Mouse (Mus musculus) lung, postnatal 0 days (tissue): ENCODE results near the gene Celf5. TPM values are rescaled to one million over a fixed set of nuclear protein-coding genes. Genes with fewer than 3 reads are reported as not detected.

ENCODE experiments used
- ATAC-seq: fragments of 200-750 bp; cut with Nextera tagmentation; 2 replicates; pipeline ENCODE4 v1.8.0; 2017; ENCODE audit warnings: moderate library complexity
- DNase-seq: peaks from one replicate; pipeline ENCODE4 v3.0.0-alpha.2; 2016; ENCODE audit warnings: low spot score
- H3K27ac ChIP-seq: fragments of 300-500 bp; sonication (generic); 2 replicates; pipeline ENCODE4 v1.5.1; 2014; ENCODE audit warnings: antibody characterized with exemption, mild to moderate bottlenecking, low read length, mixed read lengths
- H3K27me3 ChIP-seq: fragments of 300-500 bp; sonication (generic); replicated peaks from 2 replicates; pipeline ENCODE4 v1.6.1; 2014; ENCODE audit warnings: low read length, mixed read lengths; ENCODE audit not compliant: insufficient read depth
- H3K36me3 ChIP-seq: fragments of 300-500 bp; sonication (generic); 2 replicates; pipeline ENCODE4 v1.6.1; 2014; ENCODE audit warnings: low read length, mixed read lengths; ENCODE audit not compliant: insufficient read depth
- H3K4me1 ChIP-seq: fragments of 300-500 bp; sonication (generic); 2 replicates; pipeline ENCODE4 v1.6.1; 2014; ENCODE audit warnings: antibody characterized with exemption, low read depth, low read length, mixed read lengths; ENCODE audit not compliant: insufficient read depth
- H3K4me2 ChIP-seq: fragments of 300-500 bp; sonication (generic); replicated peaks from 2 replicates; pipeline ENCODE4 v1.6.1; 2014; ENCODE audit warnings: low read depth, mild to moderate bottlenecking, low read length, moderate library complexity, mixed read lengths
- H3K4me3 ChIP-seq: fragments of 300-500 bp; sonication (generic); 2 replicates; pipeline ENCODE4 v1.5.1; 2014; ENCODE audit warnings: low read depth, low read length
- H3K9ac ChIP-seq: fragments of 300-500 bp; sonication (generic); replicated peaks from 2 replicates; pipeline ENCODE4 v1.6.1; 2014; ENCODE audit warnings: low read depth, mild to moderate bottlenecking
- H3K9me3 ChIP-seq: fragments of 300-500 bp; sonication (generic); 2 replicates; pipeline ENCODE4 v1.6.1; 2016; ENCODE audit warnings: low read length, mixed read lengths
- CTCF ChIP-seq: IDR thresholded peaks from 2 replicates; pipeline ENCODE4 v1.5.1; 2016; ENCODE audit warnings: antibody characterized with exemption, mild to moderate bottlenecking
- EP300 ChIP-seq: IDR thresholded peaks from 2 replicates; pipeline ENCODE4 v1.6.1; 2016; ENCODE audit warnings: antibody characterized with exemption, mild to moderate bottlenecking, control low read depth
- WGBS: fragments of 180-500 bp; shearing (Covaris S2); extraction: QIAGEN DNeasy Blood & Tissue Kit; methylation state at CpG from one replicate; pipeline ENCODE4 v1.1.7; 2014; 5-methylcytosine and 5-hydroxymethylcytosine counted together
- polyA plus RNA-seq: library from polyadenylated mRNA; unstranded; fragments of >200 nt; fragmentation: Nextera tagmentation; extraction: Ambion mirVana; gene quantifications from 2 replicates; pipeline ENCODE4 v1.2.1, GENCODE M21; 2015

Gene Celf5
- polyA plus RNA-seq, 1 experiment from 2014 or later = 0.08 TPM

DNA sequence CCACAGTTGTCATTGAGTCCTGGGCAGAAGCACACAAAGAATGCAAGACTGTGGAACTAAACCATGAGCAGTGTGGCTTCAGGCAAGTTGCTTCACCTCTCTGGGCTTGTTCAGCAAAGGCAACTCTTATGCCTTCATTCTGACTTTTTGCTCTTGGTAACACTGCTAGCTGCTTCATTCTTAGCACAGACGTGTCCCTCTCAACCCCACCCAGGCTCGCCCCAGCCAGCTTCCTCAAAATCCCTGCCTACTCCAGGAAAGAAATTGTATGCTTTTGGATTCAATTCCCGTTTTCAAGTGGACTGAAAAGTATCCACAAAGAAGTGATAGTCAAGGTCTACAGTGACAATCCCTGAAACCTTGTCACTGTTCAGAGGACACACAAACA is 37.5 kb upstream of the Celf5 start:
- Histone ChIP-seq H3K4me2 (no peak overlapping the region), H3K4me1 (peaks cover 6% of the 10 kb centered on the region; the same call in 1 of the 2 replicates), H3K9me3 (no peaks in the 10 kb centered on the region), H3K27me3 (no peaks in the 10 kb centered on the region), H3K4me3 (no peak overlapping the region), H3K36me3 (no peaks in the 10 kb centered on the region), H3K27ac (no peak overlapping the region), H3K9ac (no peak overlapping the region)
- 35% methylated on average over 3 of the region's 3 CpGs for WGBS
- TF ChIP-seq EP300 (no peak), CTCF (no peak)
- no peak for ATAC-seq
- no peak for DNase-seq

DNA sequence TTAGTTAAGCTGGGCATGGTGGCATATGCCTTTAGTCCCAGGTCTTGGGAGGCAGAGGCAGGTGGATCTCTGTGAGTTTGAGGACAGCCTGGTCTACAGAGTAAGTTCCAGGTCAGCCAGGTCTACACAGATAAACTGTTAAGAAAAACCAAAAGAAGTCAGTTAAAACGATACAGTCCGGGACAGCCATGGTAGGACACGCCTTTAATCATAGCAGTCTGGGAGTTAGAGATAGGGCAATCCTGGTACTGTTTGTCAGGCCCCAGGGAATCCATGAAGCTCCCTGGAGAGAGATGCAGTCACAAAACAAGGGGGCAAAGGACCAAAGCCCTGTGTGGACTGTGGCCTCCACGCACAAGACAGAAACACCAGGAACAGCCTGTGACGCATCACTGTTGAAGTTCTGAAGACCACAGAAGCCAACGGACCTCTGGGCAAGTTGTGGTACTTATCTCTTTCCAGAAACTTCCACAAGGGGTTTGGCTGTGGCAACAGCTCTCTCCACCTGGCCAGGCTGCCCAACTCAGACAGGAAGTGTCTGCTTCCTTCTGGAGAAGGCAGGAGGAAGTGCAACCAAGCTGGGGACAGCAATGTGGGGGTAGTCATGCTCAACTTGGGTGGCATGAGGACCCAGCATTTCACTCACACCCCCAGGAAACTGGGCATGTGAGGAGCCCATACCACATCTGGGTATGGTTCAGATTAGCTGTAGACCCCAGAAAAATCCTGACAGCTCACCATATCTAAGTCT is 36.9 kb upstream of the Celf5 start:
- H3K4me1 ChIP-seq = peaks cover 6% of the 10 kb centered on the region; the same call in 1 of the 2 replicates
- no peak overlapping the region for H3K4me3 ChIP-seq
- no peak overlapping the region for H3K27ac ChIP-seq
- DNase-seq (no peak), ATAC-seq (0 out of 2 replicates have a peak, but pooled peaks have one; percentile 16)
- no peak overlapping the region for H3K9ac ChIP-seq
- no peak overlapping the region for H3K4me2 ChIP-seq
- no peaks in the 10 kb centered on the region for H3K36me3 ChIP-seq
- WGBS = 66% methylated on average over 6 of the region's 6 CpGs
- no peaks in the 10 kb centered on the region for H3K27me3 ChIP-seq
- H3K9me3 ChIP-seq = no peaks in the 10 kb centered on the region
- no peak for TF ChIP-seq EP300
- TF ChIP-seq CTCF = no peak

- Histone ChIP-seq H3K4me2 (no peak overlapping the region), H3K4me1 (peaks cover under 1% of the 10 kb centered on the region; the same call in 1 of the 2 replicates), H3K9me3 (no peaks in the 10 kb centered on the region), H3K4me3 (no peak overlapping the region), H3K27ac (no peak overlapping the region), H3K36me3 (no peaks in the 10 kb centered on the region), H3K9ac (no peak overlapping the region), H3K27me3 (no peaks in the 10 kb centered on the region)
- peak; percentile 83 for TF ChIP-seq CTCF
- TF ChIP-seq EP300 = no peak
- WGBS = 12% methylated on average over 4 of the region's 4 CpGs
- DNase-seq (peak; percentile 67), ATAC-seq (peak; percentile 67)
These were observed 36.0 kb upstream of the Celf5 start for GRCm38 (mm10) chr10:81518546-81518945.

DNA sequence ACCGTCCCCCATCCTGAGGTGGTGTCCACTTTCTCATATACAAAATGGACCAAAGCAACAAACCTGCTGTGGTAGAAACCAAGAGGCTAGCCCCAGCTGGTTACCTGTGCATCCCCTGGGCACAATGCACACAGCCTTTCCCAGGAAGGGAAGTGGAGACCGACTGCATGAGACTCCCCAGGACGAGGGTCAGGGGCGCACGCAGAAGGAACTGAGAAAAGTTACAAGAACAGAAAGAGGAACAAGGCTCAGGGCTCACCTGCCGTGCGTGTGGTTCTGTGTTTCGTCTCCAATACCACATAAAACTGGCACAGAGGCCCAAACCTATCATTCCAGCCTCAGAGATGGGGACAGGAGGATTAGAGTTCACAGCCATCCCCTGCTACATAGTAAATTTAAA is 34.7 kb upstream of the Celf5 start:
- no peaks in the 10 kb centered on the region for H3K27me3 ChIP-seq
- no peaks in the 10 kb centered on the region for H3K4me1 ChIP-seq
- H3K4me2 ChIP-seq = no peak overlapping the region
- H3K36me3 ChIP-seq = no peaks in the 10 kb centered on the region
- 63% methylated on average over 8 of the region's 8 CpGs for WGBS
- DNase-seq = no peak
- no peak overlapping the region for H3K27ac ChIP-seq
- H3K9ac ChIP-seq = no peak overlapping the region
- no peak for ATAC-seq
- no peaks in the 10 kb centered on the region for H3K9me3 ChIP-seq
- TF ChIP-seq EP300 (no peak), CTCF (no peak)
- H3K4me3 ChIP-seq = no peak overlapping the region

- 86% methylated on average over 5 of the region's 5 CpGs for WGBS
- Histone ChIP-seq H3K9me3 (no peaks in the 10 kb centered on the region), H3K27me3 (no peaks in the 10 kb centered on the region), H3K36me3 (no peaks in the 10 kb centered on the region), H3K4me2 (no peak overlapping the region), H3K27ac (no peak overlapping the region), H3K9ac (no peak overlapping the region), H3K4me1 (no peaks in the 10 kb centered on the region), H3K4me3 (no peak overlapping the region)
- DNase-seq = no peak
- TF ChIP-seq EP300 (no peak), CTCF (no peak)
- ATAC-seq = no peak
These were observed 31.3 kb upstream of the Celf5 start for GRCm38 (mm10) chr10:81513798-81514197.

DNA sequence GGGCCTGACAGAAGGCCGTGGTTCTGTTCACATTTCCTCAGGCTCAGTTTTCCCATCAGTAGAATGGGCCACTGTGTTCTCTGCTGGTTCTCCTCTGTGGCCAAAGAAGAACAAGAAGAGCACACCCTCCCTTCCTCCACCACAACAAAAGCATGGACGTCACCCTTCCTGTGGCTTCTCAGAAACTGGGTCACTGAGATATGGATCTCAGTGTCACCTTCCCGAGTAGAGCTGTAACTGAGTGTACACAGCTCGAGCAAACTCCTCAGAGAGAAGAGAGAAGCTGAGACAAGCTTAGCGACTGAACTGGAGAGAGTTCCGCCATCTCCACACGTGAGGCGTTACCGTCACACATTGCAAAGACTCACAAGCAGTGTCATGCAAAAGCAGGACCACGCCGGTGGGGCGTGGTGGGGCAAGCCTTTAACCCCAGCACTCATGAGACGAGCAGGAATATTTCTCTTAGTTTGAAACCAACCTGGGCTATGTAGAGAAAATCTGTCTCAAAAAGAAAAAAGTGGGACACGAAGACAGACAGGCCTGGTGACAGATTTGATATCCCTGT is 27.8 kb upstream of the Celf5 start:
- no peak for TF ChIP-seq EP300
- TF ChIP-seq CTCF = no peak
- H3K9me3 ChIP-seq = no peaks in the 10 kb centered on the region
- DNase-seq = no peak
- no peak overlapping the region for H3K27ac ChIP-seq
- no peaks in the 10 kb centered on the region for H3K36me3 ChIP-seq
- H3K4me1 ChIP-seq = no peaks in the 10 kb centered on the region
- H3K4me2 ChIP-seq = no peak overlapping the region
- H3K27me3 ChIP-seq = no peaks in the 10 kb centered on the region
- H3K9ac ChIP-seq = no peak overlapping the region
- WGBS = 57% methylated on average over 14 of the region's 14 CpGs
- no peak overlapping the region for H3K4me3 ChIP-seq
- ATAC-seq = 0 out of 2 replicates have a peak, but pooled peaks have one; percentile 43
